Mouse (Mus musculus): Measurements from ENCODE around the gene C130026I21Rik. TPM values are rescaled to one million over a fixed set of nuclear protein-coding genes. Genes with fewer than 3 reads are reported as not detected.
"Not testable (repeated sequence)": the region's sequence is repeated elsewhere in the genome, so short reads cannot be mapped to it uniquely, and the experiment has no call there.

Gene C130026I21Rik
- polyA plus RNA-seq (2014; fragmentation: Nextera tagmentation; extraction: Ambion mirVana): 0.37 TPM in 1 of 2 replicates, not detected in the other

DNA sequence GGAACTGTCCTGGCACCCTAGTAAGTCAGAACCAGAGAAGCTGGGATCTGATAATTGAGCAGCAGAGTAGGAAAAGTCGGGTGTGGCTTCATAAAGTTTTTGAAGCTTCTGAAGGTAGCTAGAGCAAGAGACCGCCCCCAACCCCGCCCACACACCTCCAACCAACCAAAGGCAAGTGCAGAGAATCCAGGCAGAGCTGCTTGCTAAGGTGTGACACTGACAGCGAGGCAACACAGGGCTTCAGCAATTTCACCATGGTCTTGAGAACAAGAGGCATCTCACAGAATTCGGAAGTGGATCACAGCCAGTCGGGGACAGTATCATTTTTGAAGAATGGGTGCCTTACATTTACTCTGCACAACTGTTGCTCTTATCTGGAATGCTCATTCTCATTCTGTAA lies at the start of gene C130026I21Rik:
TSS of gene C130026I21Rik (minus strand) at position 101 of the 400 bp plus-strand sequence.
- H3K9ac ChIP-seq (replicated peaks; ENCODE audit: low read length); DNase-seq; H3K4me2 ChIP-seq (ENCODE audit: low read length); H3K36me3 ChIP-seq (ENCODE audit: control insufficient read depth, insufficient read depth, low read length); H3K9me3 ChIP-seq (ENCODE audit: control insufficient read depth, low read length); ATAC-seq (ENCODE audit: low FRiP score, low TSS enrichment); H3K27ac ChIP-seq (replicated peaks; ENCODE audit: low read depth, low read length); H3K4me1 ChIP-seq (ENCODE audit: control insufficient read depth, insufficient read depth, low read length); H3K27me3 ChIP-seq (ENCODE audit: control insufficient read depth, insufficient read depth, low read length); H3K4me3 ChIP-seq (replicated peaks; ENCODE audit: low read depth, low read length): not testable (repeated sequence)
- no CpG with 5 or more reads among the region's 6 CpGs for WGBS

DNA sequence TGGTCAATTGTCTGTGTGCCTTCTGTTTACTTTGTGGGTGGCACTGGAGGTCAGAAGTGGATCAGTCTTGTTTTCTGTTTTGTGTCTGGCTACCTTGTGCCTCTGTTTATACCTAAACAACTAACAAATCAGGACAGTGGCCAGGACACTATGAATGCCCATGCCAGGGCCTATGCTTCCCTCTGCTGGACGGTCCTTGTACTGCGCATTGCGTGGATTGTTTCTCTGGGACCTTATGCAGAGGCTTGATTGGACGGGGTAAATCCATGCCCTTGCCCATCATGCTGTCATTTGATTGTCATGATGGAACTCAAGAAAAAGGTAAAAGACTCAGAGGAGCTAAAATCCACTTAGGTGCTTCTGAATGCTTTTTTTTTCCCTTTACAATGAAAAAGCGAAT lies 16.7 kb upstream of the C130026I21Rik start:
- not testable (repeated sequence) for H3K4me3 ChIP-seq (replicated peaks; ENCODE audit: low read depth, low read length); H3K27ac ChIP-seq (replicated peaks; ENCODE audit: low read depth, low read length); H3K9me3 ChIP-seq (ENCODE audit: control insufficient read depth, low read length); H3K4me2 ChIP-seq (ENCODE audit: low read length); H3K36me3 ChIP-seq (ENCODE audit: control insufficient read depth, insufficient read depth, low read length); ATAC-seq (ENCODE audit: low FRiP score, low TSS enrichment); DNase-seq; H3K27me3 ChIP-seq (ENCODE audit: control insufficient read depth, insufficient read depth, low read length); H3K4me1 ChIP-seq (ENCODE audit: control insufficient read depth, insufficient read depth, low read length); H3K9ac ChIP-seq (replicated peaks; ENCODE audit: low read length)
- WGBS: 47% methylated on average over 4 of the region's 5 CpGs

DNA sequence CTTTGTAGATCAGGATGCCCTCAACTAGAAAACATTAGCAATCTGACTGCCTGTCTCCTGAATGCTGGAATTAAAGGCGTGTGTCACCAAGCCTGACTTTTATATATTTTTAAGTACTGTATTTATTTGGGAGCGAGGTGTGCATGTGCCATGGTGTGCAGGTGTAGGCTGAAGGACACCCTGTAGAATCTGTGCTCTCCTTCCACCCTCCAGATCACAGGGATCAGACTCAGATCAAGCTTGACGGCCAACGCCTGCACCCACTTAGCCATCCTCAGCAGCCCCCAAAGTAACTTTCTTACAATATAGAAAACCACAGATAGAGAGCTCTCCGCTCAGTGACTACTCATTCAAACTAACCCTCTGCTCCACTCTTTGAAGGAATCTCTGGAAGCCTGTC lies 6.1 kb upstream of the C130026I21Rik start:
- H3K9me3 ChIP-seq (ENCODE audit: control insufficient read depth, low read length); H3K9ac ChIP-seq (replicated peaks; ENCODE audit: low read length); H3K27me3 ChIP-seq (ENCODE audit: control insufficient read depth, insufficient read depth, low read length); H3K4me3 ChIP-seq (replicated peaks; ENCODE audit: low read depth, low read length); ATAC-seq (ENCODE audit: low FRiP score, low TSS enrichment); DNase-seq; H3K36me3 ChIP-seq (ENCODE audit: control insufficient read depth, insufficient read depth, low read length); H3K4me1 ChIP-seq (ENCODE audit: control insufficient read depth, insufficient read depth, low read length); H3K4me2 ChIP-seq (ENCODE audit: low read length); H3K27ac ChIP-seq (replicated peaks; ENCODE audit: low read depth, low read length): not testable (repeated sequence)
- 80% methylated on average over 3 of the region's 5 CpGs for WGBS

DNA sequence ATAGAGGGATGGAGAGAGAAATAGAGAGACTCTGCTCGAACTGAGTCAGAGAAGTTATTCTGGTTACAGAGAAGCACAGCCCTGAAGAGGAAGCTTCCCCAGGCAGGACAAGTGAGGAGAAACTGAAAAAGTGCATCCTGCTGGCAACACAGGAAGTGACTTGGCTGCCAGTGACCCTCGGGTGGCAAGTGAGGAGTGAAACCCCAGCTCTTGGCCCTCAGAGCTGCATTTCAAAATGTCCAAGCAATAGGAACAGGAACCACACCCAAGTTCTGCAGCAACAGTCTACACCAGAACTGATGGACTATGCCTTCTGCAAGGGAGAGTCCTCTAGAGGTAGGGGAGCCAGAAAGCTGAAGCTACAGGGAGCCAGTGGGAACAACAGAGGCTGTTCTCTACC lies 11.7 kb downstream of the C130026I21Rik start:
- H3K36me3 ChIP-seq (ENCODE audit: control insufficient read depth, insufficient read depth, low read length); H3K9me3 ChIP-seq (ENCODE audit: control insufficient read depth, low read length); H3K27ac ChIP-seq (replicated peaks; ENCODE audit: low read depth, low read length); H3K4me1 ChIP-seq (ENCODE audit: control insufficient read depth, insufficient read depth, low read length); H3K9ac ChIP-seq (replicated peaks; ENCODE audit: low read length); ATAC-seq (ENCODE audit: low FRiP score, low TSS enrichment); H3K4me3 ChIP-seq (replicated peaks; ENCODE audit: low read depth, low read length); DNase-seq; H3K4me2 ChIP-seq (ENCODE audit: low read length); H3K27me3 ChIP-seq (ENCODE audit: control insufficient read depth, insufficient read depth, low read length): not testable (repeated sequence)
- WGBS: 48% methylated on average over 1 of the region's 2 CpGs

GRCm38 (mm10) chr1:85255217-85255616 lies 15.1 kb downstream of the C130026I21Rik start:
- H3K4me3 ChIP-seq (replicated peaks; ENCODE audit: low read depth, low read length); H3K9ac ChIP-seq (replicated peaks; ENCODE audit: low read length); H3K27me3 ChIP-seq (ENCODE audit: control insufficient read depth, insufficient read depth, low read length); H3K4me2 ChIP-seq (ENCODE audit: low read length); H3K4me1 ChIP-seq (ENCODE audit: control insufficient read depth, insufficient read depth, low read length); ATAC-seq (ENCODE audit: low FRiP score, low TSS enrichment); H3K9me3 ChIP-seq (ENCODE audit: control insufficient read depth, low read length); H3K36me3 ChIP-seq (ENCODE audit: control insufficient read depth, insufficient read depth, low read length); H3K27ac ChIP-seq (replicated peaks; ENCODE audit: low read depth, low read length); DNase-seq: not testable (repeated sequence)
- WGBS: 58% methylated on average over 2 of the region's 3 CpGs

DNA sequence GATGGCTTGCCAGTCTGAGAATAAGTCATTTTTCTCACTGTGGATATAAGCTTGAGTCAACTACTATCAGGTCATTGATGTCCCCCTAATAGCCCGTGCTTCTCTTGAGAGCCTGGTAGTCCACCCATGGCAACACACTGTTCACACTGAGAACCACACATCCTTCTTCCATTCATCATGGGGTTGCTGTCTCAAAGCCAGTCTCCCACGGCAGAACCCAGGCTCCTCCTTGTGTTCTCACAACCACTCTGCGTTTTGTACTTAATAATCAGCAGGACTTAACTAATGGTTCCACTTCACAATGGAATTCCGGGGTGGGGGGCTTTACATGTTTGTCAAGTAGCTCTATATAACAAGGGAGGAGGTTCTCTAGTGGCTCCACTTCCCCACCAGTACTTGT lies 19.2 kb downstream of the C130026I21Rik start:
- H3K4me2 ChIP-seq (ENCODE audit: low read length); H3K4me1 ChIP-seq (ENCODE audit: control insufficient read depth, insufficient read depth, low read length); ATAC-seq (ENCODE audit: low FRiP score, low TSS enrichment); DNase-seq; H3K36me3 ChIP-seq (ENCODE audit: control insufficient read depth, insufficient read depth, low read length); H3K27me3 ChIP-seq (ENCODE audit: control insufficient read depth, insufficient read depth, low read length); H3K27ac ChIP-seq (replicated peaks; ENCODE audit: low read depth, low read length); H3K9ac ChIP-seq (replicated peaks; ENCODE audit: low read length); H3K4me3 ChIP-seq (replicated peaks; ENCODE audit: low read depth, low read length): not testable (repeated sequence)
- 86% methylated on average over 4 of the region's 4 CpGs for WGBS
- H3K9me3 ChIP-seq (ENCODE audit: control insufficient read depth, low read length): peaks cover 10% of the 10 kb centered on the region

DNA sequence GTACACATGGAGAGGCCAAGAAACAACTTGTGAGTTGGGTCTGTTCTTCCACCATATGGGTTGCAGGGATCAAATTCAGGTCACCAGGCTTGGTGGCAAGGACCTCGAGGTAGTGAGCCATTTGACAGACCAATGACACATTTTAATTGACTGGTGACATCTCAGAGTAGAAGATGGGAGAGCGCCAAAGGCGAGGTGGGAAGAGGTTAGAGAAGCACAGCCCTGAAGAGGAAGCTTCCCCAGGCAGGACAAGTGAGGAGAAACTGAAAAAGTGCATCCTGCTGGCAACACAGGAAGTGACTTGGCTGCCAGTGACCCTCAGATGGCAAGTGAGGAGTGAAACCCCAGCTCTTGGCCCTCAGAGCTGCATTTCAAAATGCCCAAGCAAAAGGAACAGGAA lies 21.4 kb downstream of the C130026I21Rik start:
- not testable (repeated sequence) for H3K9ac ChIP-seq (replicated peaks; ENCODE audit: low read length); H3K27ac ChIP-seq (replicated peaks; ENCODE audit: low read depth, low read length); H3K4me3 ChIP-seq (replicated peaks; ENCODE audit: low read depth, low read length); H3K4me2 ChIP-seq (ENCODE audit: low read length); H3K27me3 ChIP-seq (ENCODE audit: control insufficient read depth, insufficient read depth, low read length); DNase-seq; H3K4me1 ChIP-seq (ENCODE audit: control insufficient read depth, insufficient read depth, low read length); H3K36me3 ChIP-seq (ENCODE audit: control insufficient read depth, insufficient read depth, low read length)
- WGBS: 63% methylated on average over 3 of the region's 3 CpGs
- ATAC-seq (ENCODE audit: low FRiP score, low TSS enrichment): 0 out of 2 replicates have a peak, but pooled peaks have one; percentile 50
- peaks cover 10% of the 10 kb centered on the region for H3K9me3 ChIP-seq (ENCODE audit: control insufficient read depth, low read length)

- not testable (repeated sequence) for H3K4me2 ChIP-seq (ENCODE audit: low read length); H3K27ac ChIP-seq (replicated peaks; ENCODE audit: low read depth, low read length); DNase-seq; ATAC-seq (ENCODE audit: low FRiP score, low TSS enrichment); H3K36me3 ChIP-seq (ENCODE audit: control insufficient read depth, insufficient read depth, low read length); H3K27me3 ChIP-seq (ENCODE audit: control insufficient read depth, insufficient read depth, low read length); H3K9ac ChIP-seq (replicated peaks; ENCODE audit: low read length); H3K4me3 ChIP-seq (replicated peaks; ENCODE audit: low read depth, low read length); H3K4me1 ChIP-seq (ENCODE audit: control insufficient read depth, insufficient read depth, low read length)
- peaks cover 17% of the 10 kb centered on the region for H3K9me3 ChIP-seq (ENCODE audit: control insufficient read depth, low read length)
- 73% methylated on average over 8 of the region's 8 CpGs for WGBS
Observed at GRCm38 (mm10) chr1:85246776-85247460, 23.4 kb downstream of the C130026I21Rik start.

GRCm38 (mm10) chr1:85246266-85246665 lies 24.1 kb downstream of the C130026I21Rik start:
- H3K4me2 ChIP-seq (ENCODE audit: low read length); H3K27ac ChIP-seq (replicated peaks; ENCODE audit: low read depth, low read length); H3K9ac ChIP-seq (replicated peaks; ENCODE audit: low read length); DNase-seq; ATAC-seq (ENCODE audit: low FRiP score, low TSS enrichment); H3K36me3 ChIP-seq (ENCODE audit: control insufficient read depth, insufficient read depth, low read length); H3K4me3 ChIP-seq (replicated peaks; ENCODE audit: low read depth, low read length); H3K4me1 ChIP-seq (ENCODE audit: control insufficient read depth, insufficient read depth, low read length); H3K27me3 ChIP-seq (ENCODE audit: control insufficient read depth, insufficient read depth, low read length): not testable (repeated sequence)
- H3K9me3 ChIP-seq (ENCODE audit: control insufficient read depth, low read length): peaks cover 19% of the 10 kb centered on the region
- 79% methylated on average over 4 of the region's 5 CpGs for WGBS

Measured in midbrain, embryonic 14.5 days (tissue).